Mouse (Mus musculus): Measurements from ENCODE around the gene Ift22.

GRCm38 (mm10) chr5:136869451-136870114 lies 38.4 kb upstream of the Ift22 start:
- TF ChIP-seq TAL1 (IDR thresholded peaks at IDR 0.05; ENCODE audit: low read length) (no peak), GATA1 (IDR thresholded peaks at IDR 0.05; ENCODE audit: low read length) (no peak)

All from erythroblast, embryonic 14.5 days (primary cell).